Mouse (Mus musculus): ENCODE data around the gene Dcst2. TPM values are rescaled to one million over a fixed set of nuclear protein-coding genes. Genes with fewer than 3 reads are reported as not detected.

Gene Dcst2
- total and polyA plus RNA-seq, 3 experiments: 0.06 TPM; not detected in 2

GRCm38 (mm10) chr3:89384331-89385076 lies 22.7 kb downstream of the Dcst2 start:
- H3K4me1 ChIP-seq (ENCODE audit: control insufficient read depth in 1 of 2, insufficient read depth in 2 of 2, low read length in 2 of 2): peaks cover under 1 to 19% of the 10 kb centered on the region in 2 experiments
- H3K4me3 ChIP-seq (ENCODE audit: control insufficient read depth in 1 of 2, insufficient read depth in 1 of 2, low read depth in 2 of 2, low read length in 2 of 2): no peak overlapping the region
- H3K79me2 ChIP-seq (ENCODE audit: control insufficient read depth, insufficient read depth, low read length, poor library complexity): no peaks in the 10 kb centered on the region
- H3K27me3 ChIP-seq (ENCODE audit: control insufficient read depth in 1 of 2, insufficient read depth in 2 of 2, low read length in 2 of 2): no peaks in the 10 kb centered on the region
- DNase-seq (ENCODE audit: low read depth, low spot score): no peak
- peaks cover 0 to 12% of the 10 kb centered on the region in 2 experiments; a peak in 2 of 4 replicates for H3K36me3 ChIP-seq (ENCODE audit: control insufficient read depth in 1 of 2, insufficient read depth in 2 of 2, low read length in 2 of 2)
- no peaks in the 10 kb centered on the region for H3K9me3 ChIP-seq (replicated peaks; ENCODE audit: insufficient read depth, low read length)
- no peak for TF ChIP-seq ZC3H11A (IDR thresholded peaks at IDR 0.05; ENCODE audit: low read depth, low read length)
- TF ChIP-seq EP300 (IDR thresholded peaks at IDR 0.05; ENCODE audit: low read depth in 1 of 2, low read length in 2 of 2): no peak
- no peak for TF ChIP-seq POLR2AphosphoS5 (IDR thresholded peaks at IDR 0.05; ENCODE audit: borderline replicate concordance, low read depth, low read length)
- TF ChIP-seq ZMIZ1 (IDR thresholded peaks at IDR 0.05; ENCODE audit: low read depth, low read length): no peak
- TF ChIP-seq MAZ (IDR thresholded peaks at IDR 0.05; ENCODE audit: low read depth, low read length): no peak
- no peak for TF ChIP-seq GABPA (IDR thresholded peaks at IDR 0.05; ENCODE audit: low read depth, low read length)
- TF ChIP-seq TCF12 (IDR thresholded peaks at IDR 0.05; ENCODE audit: low read depth, low read length): no peak
- TF ChIP-seq BHLHE40 (IDR thresholded peaks at IDR 0.05; ENCODE audit: borderline replicate concordance, low read depth, low read length): no peak
- H3K27ac ChIP-seq (ENCODE audit: control insufficient read depth, low read depth, low read length): no peak overlapping the region
- no peak overlapping the region for H3K9ac ChIP-seq (ENCODE audit: control insufficient read depth, low read depth, low read length, poor library complexity, severe bottlenecking)

GRCm38 (mm10) chr3:89385451-89385850 lies 23.7 kb downstream of the Dcst2 start:
- TF ChIP-seq NRF1 (IDR thresholded peaks at IDR 0.05; ENCODE audit: insufficient read depth, low read depth, low read length, poor library complexity, severe bottlenecking) (no peak), ZNF384 (IDR thresholded peaks at IDR 0.05; ENCODE audit: low read depth, low read length) (no peak), SIN3A (IDR thresholded peaks at IDR 0.05; ENCODE audit: low read length) (no peak), RAD21 (IDR thresholded peaks at IDR 0.05; ENCODE audit: low read depth, low read length) (no peak), ELF1 (IDR thresholded peaks at IDR 0.05; ENCODE audit: low read depth, low read length) (no peak), EP300 (IDR thresholded peaks at IDR 0.05; ENCODE audit: low read depth in 1 of 2, low read length in 2 of 2) (no peak), TCF12 (IDR thresholded peaks at IDR 0.05; ENCODE audit: low read depth, low read length) (no peak), GATA1 (IDR thresholded peaks at IDR 0.05; ENCODE audit: low read depth, low read length) (no peak), BHLHE40 (IDR thresholded peaks at IDR 0.05; ENCODE audit: borderline replicate concordance, low read depth, low read length) (no peak), POLR2AphosphoS5 (IDR thresholded peaks at IDR 0.05; ENCODE audit: borderline replicate concordance, low read depth, low read length) (no peak), SMC3 (IDR thresholded peaks at IDR 0.05; ENCODE audit: low read depth, low read length) (no peak), E2F4 (IDR thresholded peaks at IDR 0.05; ENCODE audit: borderline replicate concordance, low read depth, low read length) (no peak), ZC3H11A (IDR thresholded peaks at IDR 0.05; ENCODE audit: low read depth, low read length) (no peak), MYC (IDR thresholded peaks at IDR 0.05; ENCODE audit: low read depth, low read length) (no peak), MAX (IDR thresholded peaks at IDR 0.05; ENCODE audit: low read length) (no peak), USF1 (IDR thresholded peaks at IDR 0.05; ENCODE audit: low read depth, low read length) (no peak), MAFK (IDR thresholded peaks at IDR 0.05; ENCODE audit: borderline replicate concordance, low read depth, low read length) (no peak), MAZ (IDR thresholded peaks at IDR 0.05; ENCODE audit: low read depth, low read length) (no peak), POLR2AphosphoS2 (IDR thresholded peaks at IDR 0.05; ENCODE audit: low read length) (no peak), HCFC1 (IDR thresholded peaks at IDR 0.05; ENCODE audit: low read depth, low read length) (no peak)
- Histone ChIP-seq H3K36me3 (ENCODE audit: control insufficient read depth in 1 of 2, insufficient read depth in 2 of 2, low read length in 2 of 2) (peaks cover 0 to 22% of the 10 kb centered on the region in 2 experiments; a peak in 2 of 4 replicates), H3K27ac (ENCODE audit: control insufficient read depth, low read depth, low read length) (no peak overlapping the region), H3K79me2 (ENCODE audit: control insufficient read depth, insufficient read depth, low read length, poor library complexity) (no peaks in the 10 kb centered on the region), H3K4me1 (ENCODE audit: control insufficient read depth in 1 of 2, insufficient read depth in 2 of 2, low read length in 2 of 2) (peaks cover 7 to 28% of the 10 kb centered on the region in 2 experiments), H3K4me3 (ENCODE audit: control insufficient read depth in 1 of 2, insufficient read depth in 1 of 2, low read depth in 2 of 2, low read length in 2 of 2) (no peak overlapping the region), H3K9me3 (replicated peaks; ENCODE audit: insufficient read depth, low read length) (no peaks in the 10 kb centered on the region), H3K27me3 (ENCODE audit: control insufficient read depth in 1 of 2, insufficient read depth in 2 of 2, low read length in 2 of 2) (no peaks in the 10 kb centered on the region), H3K9ac (ENCODE audit: control insufficient read depth, low read depth, low read length, poor library complexity, severe bottlenecking) (no peak overlapping the region)
- DNase-seq (ENCODE audit: low read depth, low spot score): no peak
